Mouse (Mus musculus) forebrain, embryonic 12.5 days (tissue): ENCODE measurements around the gene Vamp3. TPM values are rescaled to one million over a fixed set of nuclear protein-coding genes. Genes with fewer than 3 reads are reported as not detected.

Experiments
- ATAC-seq: fragments of 200-750 bp; cut with Nextera tagmentation; 2 replicates; pipeline ENCODE4 v1.8.0; 2017; ENCODE audit warnings: moderate TSS enrichment; ENCODE audit not compliant: low FRiP score
- H3K27ac ChIP-seq: fragments of 300-500 bp; sonication (generic); 2 replicates; pipeline ENCODE4 v1.5.1; 2016; ENCODE audit warnings: mild to moderate bottlenecking
- H3K27me3 ChIP-seq: fragments of 300-500 bp; sonication (generic); 2 replicates; pipeline ENCODE4 v1.6.1; 2016; ENCODE audit warnings: mild to moderate bottlenecking
- H3K36me3 ChIP-seq: fragments of 300-500 bp; sonication (generic); replicated peaks from 2 replicates; pipeline ENCODE4 v1.6.1; 2016; ENCODE audit warnings: mild to moderate bottlenecking
- H3K4me1 ChIP-seq: fragments of 300-500 bp; sonication (generic); 2 replicates; pipeline ENCODE4 v1.6.1; 2016
- H3K4me2 ChIP-seq: fragments of 300-500 bp; sonication (generic); 2 replicates; pipeline ENCODE4 v1.6.1; 2016; ENCODE audit warnings: mild to moderate bottlenecking, moderate library complexity
- H3K4me3 ChIP-seq: fragments of 300-500 bp; sonication (generic); replicated peaks from 2 replicates; pipeline ENCODE4 v1.5.1; 2016; ENCODE audit warnings: mild to moderate bottlenecking
- H3K9ac ChIP-seq: fragments of 300-500 bp; sonication (generic); 2 replicates; pipeline ENCODE4 v1.6.1; 2016; ENCODE audit warnings: mild to moderate bottlenecking
- H3K9me3 ChIP-seq: fragments of 300-500 bp; sonication (generic); 2 replicates; pipeline ENCODE4 v1.6.1; 2016
- WGBS: fragments of 180-500 bp; shearing (Covaris S2); methylation state at CpG from one replicate; pipeline ENCODE4 v1.1.7; 2016; 5-methylcytosine and 5-hydroxymethylcytosine counted together
- polyA plus RNA-seq: library from polyadenylated mRNA; unstranded; fragments of >200 nt; fragmentation: Nextera tagmentation; extraction: Ambion mirVana; gene quantifications from 2 replicates; pipeline ENCODE4 v1.2.1, GENCODE M21; 2016

Gene Vamp3
- polyA plus RNA-seq, 1 experiment from 2014 or later, result 77.4 TPM

- Histone ChIP-seq H3K27ac (no peak overlapping the region), H3K36me3 (peaks cover 96% of the 10 kb centered on the region), H3K27me3 (no peaks in the 10 kb centered on the region), H3K9ac (no peak overlapping the region), H3K4me2 (no peak overlapping the region), H3K9me3 (no peaks in the 10 kb centered on the region), H3K4me1 (no peaks in the 10 kb centered on the region), H3K4me3 (no peak overlapping the region)
- WGBS, result 95% methylated on average over 13 of the region's 13 CpGs
- no peak for ATAC-seq
Observed at GRCm38 (mm10) chr4:151081977-151082376, 24.2 kb upstream of the Vamp3 start.

GRCm38 (mm10) chr4:151081355-151081754, 23.6 kb upstream of the Vamp3 start:
- Histone ChIP-seq H3K27me3 (no peaks in the 10 kb centered on the region), H3K9ac (no peak overlapping the region), H3K27ac (no peak overlapping the region), H3K9me3 (no peaks in the 10 kb centered on the region), H3K36me3 (peaks cover 98% of the 10 kb centered on the region), H3K4me2 (no peak overlapping the region), H3K4me1 (no peaks in the 10 kb centered on the region), H3K4me3 (no peak overlapping the region)
- ATAC-seq, result no peak
- 80% methylated on average over 2 of the region's 2 CpGs for WGBS

GRCm38 (mm10) chr4:151074817-151075216, 17.1 kb upstream of the Vamp3 start:
- peaks cover 99% of the 10 kb centered on the region for H3K36me3 ChIP-seq
- no peak overlapping the region for H3K4me2 ChIP-seq
- no peaks in the 10 kb centered on the region for H3K27me3 ChIP-seq
- H3K9me3 ChIP-seq, result no peaks in the 10 kb centered on the region
- no peak overlapping the region for H3K9ac ChIP-seq
- 91% methylated on average over 15 of the region's 15 CpGs for WGBS
- no peaks in the 10 kb centered on the region for H3K4me1 ChIP-seq
- no peak overlapping the region for H3K4me3 ChIP-seq
- ATAC-seq, result no peak
- H3K27ac ChIP-seq, result no peak overlapping the region

- no peaks in the 10 kb centered on the region for H3K9me3 ChIP-seq
- H3K4me3 ChIP-seq, result no peak overlapping the region
- H3K27ac ChIP-seq, result no peak overlapping the region
- 54% methylated on average over 13 of the region's 13 CpGs for WGBS
- no peak overlapping the region for H3K4me2 ChIP-seq
- no peak overlapping the region for H3K9ac ChIP-seq
- H3K4me1 ChIP-seq, result no peaks in the 10 kb centered on the region
- 0 out of 2 replicates have a peak, but pooled peaks have one; percentile 44 for ATAC-seq
- peaks cover 99% of the 10 kb centered on the region for H3K36me3 ChIP-seq
- no peaks in the 10 kb centered on the region for H3K27me3 ChIP-seq
Observed at GRCm38 (mm10) chr4:151073108-151073744, 15.5 kb upstream of the Vamp3 start.

- ATAC-seq, result no peak
- no peaks in the 10 kb centered on the region for H3K27me3 ChIP-seq
- no peak overlapping the region for H3K4me3 ChIP-seq
- no peak overlapping the region for H3K4me2 ChIP-seq
- no peak overlapping the region for H3K9ac ChIP-seq
- H3K9me3 ChIP-seq, result no peaks in the 10 kb centered on the region
- H3K36me3 ChIP-seq, result peaks cover 99% of the 10 kb centered on the region
- no peaks in the 10 kb centered on the region for H3K4me1 ChIP-seq
- no peak overlapping the region for H3K27ac ChIP-seq
- 87% methylated on average over 7 of the region's 7 CpGs for WGBS
Observed at GRCm38 (mm10) chr4:151070962-151071361, 13.2 kb upstream of the Vamp3 start.

- no peak for ATAC-seq
- H3K9me3 ChIP-seq, result no peaks in the 10 kb centered on the region
- peaks cover 87% of the 10 kb centered on the region for H3K36me3 ChIP-seq
- no peak overlapping the region for H3K4me3 ChIP-seq
- no peak overlapping the region for H3K27ac ChIP-seq
- no peaks in the 10 kb centered on the region for H3K27me3 ChIP-seq
- WGBS, result 80% methylated on average over 4 of the region's 4 CpGs
- no peaks in the 10 kb centered on the region for H3K4me1 ChIP-seq
- H3K9ac ChIP-seq, result no peak overlapping the region
- no peak overlapping the region for H3K4me2 ChIP-seq
Observed at GRCm38 (mm10) chr4:151068751-151069150, 11.0 kb upstream of the Vamp3 start.

GRCm38 (mm10) chr4:151059566-151059965, 1.8 kb upstream of the Vamp3 start:
- Histone ChIP-seq H3K27ac (no peak overlapping the region), H3K36me3 (peaks cover 39% of the 10 kb centered on the region), H3K4me1 (peaks cover 16% of the 10 kb centered on the region), H3K9me3 (no peaks in the 10 kb centered on the region), H3K4me2 (no peak overlapping the region), H3K27me3 (no peaks in the 10 kb centered on the region), H3K9ac (no peak overlapping the region), H3K4me3 (no peak overlapping the region)
- ATAC-seq, result no peak
- 95% methylated on average over 4 of the region's 4 CpGs for WGBS

- no peak for ATAC-seq
- Histone ChIP-seq H3K36me3 (peaks cover 38% of the 10 kb centered on the region), H3K27me3 (no peaks in the 10 kb centered on the region), H3K4me2 (peak overlapping the region; percentile 58), H3K4me1 (peaks cover 16% of the 10 kb centered on the region), H3K9ac (peak overlapping the region; percentile 56; the same call in 1 of the 2 replicates), H3K4me3 (no peak overlapping the region), H3K27ac (peak overlapping the region; percentile 78), H3K9me3 (no peaks in the 10 kb centered on the region)
- WGBS, result 75% methylated on average over 4 of the region's 4 CpGs
Observed at GRCm38 (mm10) chr4:151058634-151059033, 871 bp upstream of the Vamp3 start.

GRCm38 (mm10) chr4:151051162-151051561, 6.6 kb downstream of the Vamp3 start:
- Histone ChIP-seq H3K4me1 (peaks cover under 1% of the 10 kb centered on the region), H3K27ac (no peak overlapping the region), H3K4me3 (no peak overlapping the region), H3K9me3 (no peaks in the 10 kb centered on the region), H3K4me2 (no peak overlapping the region), H3K9ac (no peak overlapping the region), H3K27me3 (no peaks in the 10 kb centered on the region), H3K36me3 (peaks cover 56% of the 10 kb centered on the region)
- ATAC-seq, result no peak
- 90% methylated on average over 1 of the region's 1 CpGs for WGBS

- no peaks in the 10 kb centered on the region for H3K9me3 ChIP-seq
- peaks cover 14% of the 10 kb centered on the region for H3K4me1 ChIP-seq
- H3K4me3 ChIP-seq, result no peak overlapping the region
- ATAC-seq, result no peak
- 92% methylated on average over 3 of the region's 3 CpGs for WGBS
- H3K36me3 ChIP-seq, result peaks cover 42% of the 10 kb centered on the region
- H3K9ac ChIP-seq, result no peak overlapping the region
- no peak overlapping the region for H3K4me2 ChIP-seq
- H3K27ac ChIP-seq, result no peak overlapping the region
- H3K27me3 ChIP-seq, result 0 out of 2 replicates have a peak, but pooled peaks cover 3% of the 10 kb centered on the region
Observed at GRCm38 (mm10) chr4:151046524-151046923, 11.2 kb downstream of the Vamp3 start.

- H3K27ac ChIP-seq, result no peak overlapping the region
- H3K4me2 ChIP-seq, result peak overlapping the region; percentile 93
- 0 out of 2 replicates have a peak, but pooled peaks cover 3% of the 10 kb centered on the region for H3K27me3 ChIP-seq
- H3K4me1 ChIP-seq, result peaks cover 14% of the 10 kb centered on the region
- 0 out of 2 replicates have a peak overlapping the region, but pooled peaks have one; percentile 26 for H3K9ac ChIP-seq
- no peaks in the 10 kb centered on the region for H3K9me3 ChIP-seq
- WGBS, result 4% methylated on average over 21 of the region's 21 CpGs
- peak overlapping the region; percentile 58 for H3K4me3 ChIP-seq
- ATAC-seq, result no peak
- H3K36me3 ChIP-seq, result peaks cover 30% of the 10 kb centered on the region
Observed at GRCm38 (mm10) chr4:151044944-151045570, 12.7 kb downstream of the Vamp3 start.

GRCm38 (mm10) chr4:151044037-151044943, 13.5 kb downstream of the Vamp3 start, which contains the start of gene Per3:
Per3 (minus strand) TSS chr4:151044665.
- Histone ChIP-seq H3K27me3 (0 out of 2 replicates have a peak, but pooled peaks cover 3% of the 10 kb centered on the region), H3K4me3 (peak within 1 kb of the TSS; percentile 58), H3K9ac (peak within 1 kb of the TSS; percentile 64), H3K4me1 (peaks cover 14% of the 10 kb centered on the region), H3K27ac (0 out of 2 replicates have a peak within 1 kb of the TSS, but pooled peaks have one; percentile 10), H3K4me2 (peak within 1 kb of the TSS; percentile 93), H3K9me3 (no peaks in the 10 kb centered on the region), H3K36me3 (peaks cover 23% of the 10 kb centered on the region)
- peak; percentile 98 for ATAC-seq
- under 1% methylated on average over 76 of the region's 79 CpGs for WGBS
